Mouse (Mus musculus) embryonic fibroblast, embryonic 13.5 days (primary cell): Measurements from ENCODE around the gene Gipc3.

ENCODE experiments used
- CTCF ChIP-seq: IDR thresholded peaks from 2 replicates; pipeline ENCODE4 v1.5.1; 2011; ENCODE audit warnings: mild to moderate bottlenecking, control low read depth, low read length, moderate library complexity, borderline replicate concordance; ENCODE audit not compliant: insufficient read depth
- POLR2A ChIP-seq: IDR thresholded peaks from 2 replicates; pipeline ENCODE4 v1.6.1; 2011; ENCODE audit warnings: low read depth, mild to moderate bottlenecking, control low read depth, low read length, moderate library complexity

- TF ChIP-seq CTCF (no peak), POLR2A (peak; percentile 59)
Measured at GRCm38 (mm10) chr10:81329194-81329975, 13.7 kb downstream of the Gipc3 start.
